Mouse (Mus musculus): ENCODE measurements around the gene Acnat1.
"Not testable (repeated sequence)": the region's sequence is repeated elsewhere in the genome, so short reads cannot be mapped to it uniquely, and the experiment has no call there.

Gene Acnat1

GRCm38 (mm10) chr4:49456171-49456570 is 17.5 kb downstream of the Acnat1 start:
- no peak for DNase-seq (ENCODE audit: low read depth, low spot score)

GRCm38 (mm10) chr4:49451848-49452551 is 21.7 kb downstream of the Acnat1 start:
- no peak for DNase-seq (ENCODE audit: low read depth, low spot score)

GRCm38 (mm10) chr4:49451133-49451847 is 22.4 kb downstream of the Acnat1 start:
- not testable (repeated sequence) for DNase-seq (ENCODE audit: low read depth, low spot score)

DNA sequence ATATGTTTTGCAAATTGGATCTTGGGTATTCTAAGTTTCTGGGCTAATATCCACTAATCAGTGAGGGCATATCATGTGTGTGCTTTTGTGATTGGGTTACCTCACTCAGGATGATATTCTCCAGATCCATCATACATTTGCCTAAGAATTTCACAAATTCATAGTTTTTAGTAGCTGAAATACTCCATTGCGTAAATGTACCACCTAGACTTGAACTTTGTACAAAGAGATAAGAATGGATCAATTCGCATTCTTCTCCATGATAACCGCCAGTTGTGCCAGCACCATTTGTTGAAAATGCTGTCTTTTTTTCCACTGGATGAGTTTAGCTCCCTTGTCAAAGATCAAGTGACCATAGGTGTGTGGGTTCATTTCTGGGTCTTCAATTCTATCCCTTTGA is 36.7 kb downstream of the Acnat1 start:
- not testable (repeated sequence) for DNase-seq (ENCODE audit: low read depth, low spot score)

GRCm38 (mm10) chr4:49410151-49410550 is 63.6 kb downstream of the Acnat1 start:
- DNase-seq (ENCODE audit: low read depth, low spot score), result not testable (repeated sequence)

DNA sequence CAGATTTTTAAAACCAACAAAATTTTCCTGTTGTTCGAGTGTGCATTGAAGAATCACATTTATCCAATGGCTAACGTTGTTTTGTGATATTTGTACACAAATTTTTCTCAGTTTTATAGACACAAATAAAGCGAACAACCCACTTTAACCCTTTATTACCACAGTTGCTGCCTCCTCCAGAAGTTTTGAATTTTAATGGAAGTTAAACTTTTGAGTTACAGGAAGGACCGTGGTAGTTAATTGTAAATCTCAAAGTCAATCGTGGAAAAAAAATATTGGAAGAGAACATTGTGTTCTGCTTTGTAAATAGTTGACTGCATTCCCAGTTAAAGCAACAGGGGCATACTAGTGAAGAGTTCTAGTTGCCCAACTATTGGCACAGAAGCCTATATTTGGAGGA is 65.8 kb downstream of the Acnat1 start, which contains the start of gene Acnat2:
Gene Acnat2 (minus strand): TSS at position 195 of the 400 bp plus-strand sequence.
- not testable (repeated sequence) for DNase-seq (ENCODE audit: low read depth, low spot score)

Measured in embryo, embryonic 11.5 days (tissue).